Mouse (Mus musculus): Measurements from ENCODE around the gene Fbrsl1. TPM values are rescaled to one million over a fixed set of nuclear protein-coding genes. Genes with fewer than 3 reads are reported as not detected.

Gene Fbrsl1
- polyA plus RNA-seq, 1 experiment from 2014 or later: 17.5 TPM

DNA sequence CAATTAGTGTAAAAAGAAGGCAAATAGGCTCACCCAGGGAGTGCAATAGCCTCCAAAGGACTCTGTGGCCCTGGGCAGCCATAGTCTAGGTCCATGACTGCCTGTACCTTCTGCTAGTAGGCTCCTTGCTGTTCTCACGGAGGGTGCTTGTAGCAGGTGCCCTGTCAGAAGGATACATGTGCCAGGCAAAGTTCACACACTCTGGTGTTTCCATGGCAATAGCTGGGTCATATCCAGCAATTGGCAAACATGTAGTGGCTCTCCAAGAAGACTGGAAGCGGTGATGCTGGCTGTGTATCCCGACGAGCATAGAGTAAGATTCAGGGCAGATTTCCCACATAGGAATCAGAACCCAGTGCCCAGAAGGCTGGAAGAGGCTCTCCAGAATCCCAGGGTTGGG is 20.0 kb upstream of the Fbrsl1 start:
- DNase-seq (ENCODE audit: low spot score) (no peak), ATAC-seq (ENCODE audit: low FRiP score) (no peak)
- H3K4me3 ChIP-seq (ENCODE audit: low read depth, low read length): no peak overlapping the region
- H3K27ac ChIP-seq (ENCODE audit: low read depth, low read length): no peak overlapping the region
- H3K9ac ChIP-seq (ENCODE audit: low read depth, low read length): no peak overlapping the region
- H3K9me3 ChIP-seq (ENCODE audit: control insufficient read depth, low read length): no peaks in the 10 kb centered on the region
- no peak overlapping the region for H3K4me2 ChIP-seq (replicated peaks; ENCODE audit: low read depth, low read length)
- 87% methylated on average over 4 of the region's 4 CpGs for WGBS
- no peaks in the 10 kb centered on the region for H3K27me3 ChIP-seq (ENCODE audit: control insufficient read depth, insufficient read depth, low read length)
- 0 out of 2 replicates have a peak, but pooled peaks cover 6% of the 10 kb centered on the region for H3K4me1 ChIP-seq (replicated peaks; ENCODE audit: control insufficient read depth, insufficient read depth, low read length)
- H3K36me3 ChIP-seq (ENCODE audit: control insufficient read depth, insufficient read depth, low read length): no peaks in the 10 kb centered on the region

DNA sequence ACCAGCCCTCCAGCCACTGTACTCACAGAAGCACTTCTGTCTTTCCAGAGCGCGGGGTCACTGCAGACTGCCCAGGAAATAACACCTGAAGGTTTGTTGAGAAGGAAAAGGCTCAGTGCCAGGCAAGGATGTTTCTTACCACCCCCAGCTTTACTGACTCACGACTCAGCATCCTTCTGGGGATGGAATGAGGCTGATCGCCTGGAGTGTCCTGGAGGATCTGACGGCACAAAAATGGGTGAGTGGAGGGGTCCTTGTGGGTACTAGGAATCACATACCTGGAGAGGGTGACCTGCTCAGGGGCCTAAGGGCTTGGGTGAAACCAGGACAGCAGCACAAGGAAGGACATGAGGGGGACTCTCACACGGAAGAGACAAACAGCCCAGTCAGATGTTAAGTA is 19.4 kb upstream of the Fbrsl1 start:
- Histone ChIP-seq H3K9me3 (ENCODE audit: control insufficient read depth, low read length) (no peaks in the 10 kb centered on the region), H3K4me2 (replicated peaks; ENCODE audit: low read depth, low read length) (no peak overlapping the region), H3K27me3 (ENCODE audit: control insufficient read depth, insufficient read depth, low read length) (no peaks in the 10 kb centered on the region), H3K27ac (ENCODE audit: low read depth, low read length) (no peak overlapping the region), H3K36me3 (ENCODE audit: control insufficient read depth, insufficient read depth, low read length) (no peaks in the 10 kb centered on the region), H3K9ac (ENCODE audit: low read depth, low read length) (no peak overlapping the region), H3K4me1 (replicated peaks; ENCODE audit: control insufficient read depth, insufficient read depth, low read length) (0 out of 2 replicates have a peak, but pooled peaks cover 6% of the 10 kb centered on the region), H3K4me3 (ENCODE audit: low read depth, low read length) (no peak overlapping the region)
- no peak for DNase-seq (ENCODE audit: low spot score)
- ATAC-seq (ENCODE audit: low FRiP score): no peak
- 76% methylated on average over 6 of the region's 6 CpGs for WGBS

DNA sequence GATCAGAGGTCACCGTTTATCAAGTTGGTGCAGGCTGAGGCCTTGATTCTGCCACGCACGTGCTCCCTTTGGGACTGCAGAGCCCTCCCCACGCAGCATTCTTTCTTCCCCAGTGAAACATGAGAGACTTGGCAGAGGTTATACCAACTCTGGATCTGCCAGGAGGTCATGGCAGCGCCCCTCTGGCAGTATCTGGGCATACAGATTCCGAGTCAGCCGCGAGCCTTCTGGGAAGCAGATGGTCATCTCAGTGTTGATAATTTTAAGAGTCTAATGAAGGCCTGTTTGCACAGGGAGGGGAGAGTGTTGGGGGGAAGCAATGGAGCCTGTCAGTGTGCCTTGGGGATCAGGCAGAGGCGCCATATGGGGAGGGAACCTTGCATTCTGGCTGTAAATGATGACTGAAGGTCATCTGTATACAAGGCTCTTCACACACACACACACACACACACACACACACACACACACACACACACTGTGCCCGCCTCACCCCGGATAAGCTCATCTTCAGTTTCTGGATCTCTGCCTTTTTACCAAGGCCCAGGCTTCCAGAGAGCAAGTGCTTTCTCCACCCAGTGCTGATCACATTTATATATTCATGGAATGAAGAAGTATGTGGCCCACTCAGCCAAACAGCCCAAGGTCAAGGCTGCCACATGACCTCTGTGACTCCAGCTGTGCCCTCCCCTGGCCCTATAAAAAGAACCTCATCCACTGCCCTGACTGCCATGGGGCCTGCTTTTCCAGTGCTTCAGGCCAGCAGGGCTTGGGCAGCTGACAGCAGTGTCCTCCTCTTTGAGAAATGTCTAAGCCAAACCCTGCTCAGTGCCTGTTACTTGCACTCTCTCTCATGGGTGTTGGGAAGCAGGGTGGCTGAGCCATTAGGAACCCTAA is 18.5 kb upstream of the Fbrsl1 start:
- Histone ChIP-seq H3K4me3 (ENCODE audit: low read depth, low read length) (no peak overlapping the region), H3K27me3 (ENCODE audit: control insufficient read depth, insufficient read depth, low read length) (no peaks in the 10 kb centered on the region), H3K9ac (ENCODE audit: low read depth, low read length) (no peak overlapping the region), H3K9me3 (ENCODE audit: control insufficient read depth, low read length) (no peaks in the 10 kb centered on the region), H3K4me2 (replicated peaks; ENCODE audit: low read depth, low read length) (no peak overlapping the region), H3K4me1 (replicated peaks; ENCODE audit: control insufficient read depth, insufficient read depth, low read length) (0 out of 2 replicates have a peak, but pooled peaks cover 3% of the 10 kb centered on the region), H3K36me3 (ENCODE audit: control insufficient read depth, insufficient read depth, low read length) (no peaks in the 10 kb centered on the region), H3K27ac (ENCODE audit: low read depth, low read length) (peak overlapping the region; percentile 9; the same call in 1 of the 2 replicates)
- ATAC-seq (ENCODE audit: low FRiP score) (peak; percentile 63), DNase-seq (ENCODE audit: low spot score) (peak; percentile 20)
- 60% methylated on average over 11 of the region's 11 CpGs for WGBS

DNA sequence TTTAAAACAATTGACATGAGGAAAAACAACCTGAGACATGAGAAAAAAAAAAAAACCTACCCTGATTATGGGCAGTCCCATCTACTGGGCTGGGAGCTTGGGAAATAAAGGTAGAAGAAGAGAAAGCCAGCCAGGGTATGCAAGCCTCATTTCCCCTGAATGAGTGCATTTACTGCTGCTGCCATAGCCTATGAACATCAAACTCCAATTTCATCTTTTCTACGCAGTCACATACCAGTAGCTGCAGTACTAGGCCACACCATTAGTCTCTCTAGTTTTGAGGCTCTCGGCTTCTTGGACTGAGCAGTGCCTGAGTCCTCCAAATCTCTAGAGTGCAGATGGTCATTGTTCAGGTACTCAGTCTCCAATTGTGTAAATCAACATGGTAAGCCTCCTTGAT is 14.3 kb upstream of the Fbrsl1 start:
- 89% methylated on average over 2 of the region's 2 CpGs for WGBS
- Histone ChIP-seq H3K9ac (ENCODE audit: low read depth, low read length) (no peak overlapping the region), H3K27ac (ENCODE audit: low read depth, low read length) (no peak overlapping the region), H3K4me1 (replicated peaks; ENCODE audit: control insufficient read depth, insufficient read depth, low read length) (0 out of 2 replicates have a peak, but pooled peaks cover 3% of the 10 kb centered on the region), H3K27me3 (ENCODE audit: control insufficient read depth, insufficient read depth, low read length) (no peaks in the 10 kb centered on the region), H3K36me3 (ENCODE audit: control insufficient read depth, insufficient read depth, low read length) (no peaks in the 10 kb centered on the region), H3K4me3 (ENCODE audit: low read depth, low read length) (no peak overlapping the region), H3K4me2 (replicated peaks; ENCODE audit: low read depth, low read length) (no peak overlapping the region), H3K9me3 (ENCODE audit: control insufficient read depth, low read length) (no peaks in the 10 kb centered on the region)
- DNase-seq (ENCODE audit: low spot score): no peak
- no peak for ATAC-seq (ENCODE audit: low FRiP score)

DNA sequence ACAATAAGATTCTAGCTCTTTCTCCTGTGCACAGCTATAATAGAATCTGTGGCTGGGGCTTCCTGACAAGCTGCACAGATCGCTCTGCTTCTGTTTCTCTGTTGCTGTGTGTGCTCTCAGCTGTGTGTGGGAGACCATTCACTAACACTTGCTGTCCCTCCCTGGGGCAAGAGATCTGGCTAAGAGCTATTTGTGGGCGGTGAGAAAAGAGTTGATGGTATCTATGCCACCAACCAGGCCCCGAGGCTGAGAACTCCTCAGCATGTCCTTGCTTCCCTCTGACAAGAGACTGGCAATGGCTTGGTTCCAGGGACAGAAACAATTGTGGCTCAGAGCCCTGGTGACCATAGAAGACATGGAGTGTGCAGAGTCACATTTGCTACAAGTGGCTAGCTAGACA is 10.6 kb upstream of the Fbrsl1 start:
- ATAC-seq (ENCODE audit: low FRiP score) (no peak), DNase-seq (ENCODE audit: low spot score) (no peak)
- Histone ChIP-seq H3K4me3 (ENCODE audit: low read depth, low read length) (no peak overlapping the region), H3K27me3 (ENCODE audit: control insufficient read depth, insufficient read depth, low read length) (no peaks in the 10 kb centered on the region), H3K4me2 (replicated peaks; ENCODE audit: low read depth, low read length) (no peak overlapping the region), H3K9ac (ENCODE audit: low read depth, low read length) (no peak overlapping the region), H3K36me3 (ENCODE audit: control insufficient read depth, insufficient read depth, low read length) (no peaks in the 10 kb centered on the region), H3K9me3 (ENCODE audit: control insufficient read depth, low read length) (no peaks in the 10 kb centered on the region), H3K4me1 (replicated peaks; ENCODE audit: control insufficient read depth, insufficient read depth, low read length) (no peaks in the 10 kb centered on the region), H3K27ac (ENCODE audit: low read depth, low read length) (no peak overlapping the region)
- WGBS: 74% methylated on average over 3 of the region's 3 CpGs

DNA sequence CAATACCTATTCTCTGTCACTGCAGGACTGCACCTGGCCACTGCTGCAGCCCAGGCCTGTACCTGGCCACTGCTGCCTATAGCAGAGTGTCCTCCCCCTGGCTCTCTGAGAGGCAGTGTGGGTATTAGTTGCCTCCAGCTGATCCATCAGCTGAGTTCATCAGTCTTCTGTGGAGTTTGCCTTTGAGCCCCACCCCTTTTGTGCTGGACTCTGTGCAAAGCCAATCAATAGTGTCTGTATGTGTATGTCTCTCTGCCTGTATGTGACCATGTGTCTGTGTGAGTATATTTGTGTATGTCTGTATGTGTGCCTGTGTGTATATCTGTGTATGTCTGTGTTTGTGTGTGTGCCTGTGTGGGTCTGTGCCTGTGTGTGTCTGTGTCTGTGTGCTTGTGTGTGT is 7.0 kb upstream of the Fbrsl1 start:
- Histone ChIP-seq H3K36me3 (ENCODE audit: control insufficient read depth, insufficient read depth, low read length) (no peaks in the 10 kb centered on the region), H3K4me3 (ENCODE audit: low read depth, low read length) (no peak overlapping the region), H3K4me2 (replicated peaks; ENCODE audit: low read depth, low read length) (no peak overlapping the region), H3K27ac (ENCODE audit: low read depth, low read length) (no peak overlapping the region), H3K4me1 (replicated peaks; ENCODE audit: control insufficient read depth, insufficient read depth, low read length) (no peaks in the 10 kb centered on the region), H3K27me3 (ENCODE audit: control insufficient read depth, insufficient read depth, low read length) (no peaks in the 10 kb centered on the region), H3K9ac (ENCODE audit: low read depth, low read length) (no peak overlapping the region), H3K9me3 (ENCODE audit: control insufficient read depth, low read length) (no peaks in the 10 kb centered on the region)
- ATAC-seq (ENCODE audit: low FRiP score): no peak
- no peak for DNase-seq (ENCODE audit: low spot score)

DNA sequence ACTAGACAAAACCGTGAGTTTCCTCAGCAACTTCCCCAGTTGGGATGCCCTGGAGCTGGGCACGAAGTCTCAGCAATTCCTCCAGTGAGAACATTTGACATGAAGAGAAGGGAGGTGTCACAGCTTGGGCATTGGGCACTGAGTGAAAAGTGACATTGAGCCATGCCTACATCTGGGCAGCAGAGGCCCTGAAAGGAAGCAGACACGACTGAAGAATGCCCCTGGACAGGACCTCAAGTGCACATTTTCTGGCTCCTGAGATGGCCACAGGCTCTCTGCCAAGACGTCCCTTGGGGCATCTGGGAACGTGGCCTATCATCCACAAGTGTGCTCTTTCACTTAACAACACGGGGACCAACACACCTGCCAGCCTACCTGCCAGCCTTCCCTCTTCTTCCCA is 991 bp upstream of the Fbrsl1 start:
- Histone ChIP-seq H3K27ac (ENCODE audit: low read depth, low read length) (no peak overlapping the region), H3K9ac (ENCODE audit: low read depth, low read length) (no peak overlapping the region), H3K4me3 (ENCODE audit: low read depth, low read length) (no peak overlapping the region; the same call in 1 of the 2 replicates), H3K4me1 (replicated peaks; ENCODE audit: control insufficient read depth, insufficient read depth, low read length) (no peaks in the 10 kb centered on the region), H3K4me2 (replicated peaks; ENCODE audit: low read depth, low read length) (peak overlapping the region; percentile 97; the same call in 1 of the 2 replicates), H3K36me3 (ENCODE audit: control insufficient read depth, insufficient read depth, low read length) (no peaks in the 10 kb centered on the region), H3K27me3 (ENCODE audit: control insufficient read depth, insufficient read depth, low read length) (no peaks in the 10 kb centered on the region), H3K9me3 (ENCODE audit: control insufficient read depth, low read length) (no peaks in the 10 kb centered on the region)
- ATAC-seq (ENCODE audit: low FRiP score) (no peak), DNase-seq (ENCODE audit: low spot score) (no peak)
- WGBS: 52% methylated on average over 6 of the region's 6 CpGs

DNA sequence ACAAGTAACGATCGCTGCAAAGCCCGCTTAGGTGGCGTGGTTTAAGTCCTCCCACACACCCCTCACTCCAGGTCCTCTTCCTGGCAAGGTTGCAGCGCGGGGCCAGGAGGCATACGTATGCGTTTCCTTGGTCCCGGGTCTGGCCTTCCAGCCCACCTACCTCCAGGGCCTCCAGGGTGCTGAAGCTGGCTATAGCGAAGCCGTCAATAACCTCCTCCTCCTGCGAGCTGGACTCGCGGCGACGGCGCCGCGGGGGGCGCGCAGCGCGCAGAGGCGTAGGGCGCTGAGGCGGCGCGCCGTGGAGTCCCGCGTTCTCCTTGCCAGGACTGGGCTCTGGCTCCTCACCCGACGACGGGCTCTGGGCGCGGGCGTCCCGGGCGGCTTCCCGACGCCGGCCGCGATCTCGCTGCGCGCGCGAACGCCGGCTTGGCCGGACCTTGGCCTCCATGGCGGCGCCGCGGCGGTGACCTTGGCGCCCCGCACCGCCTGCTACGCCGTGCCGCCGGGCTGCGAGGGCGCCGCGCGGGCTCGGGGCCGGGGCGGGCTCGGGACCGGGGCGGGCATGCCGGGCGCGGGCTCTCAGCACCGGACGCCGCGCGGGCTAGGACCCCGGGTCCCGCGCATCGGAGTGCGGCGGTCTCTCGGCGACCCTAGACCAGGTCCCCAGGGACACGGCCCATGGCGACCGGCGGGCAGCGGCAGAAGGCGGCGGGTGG is 425 bp downstream of the Fbrsl1 start:
- H3K4me2 ChIP-seq (replicated peaks; ENCODE audit: low read depth, low read length): peak overlapping the region; percentile 97
- no peaks in the 10 kb centered on the region for H3K27me3 ChIP-seq (ENCODE audit: control insufficient read depth, insufficient read depth, low read length)
- DNase-seq (ENCODE audit: low spot score) (peak; percentile 59), ATAC-seq (ENCODE audit: low FRiP score) (peak; percentile 33)
- H3K4me3 ChIP-seq (ENCODE audit: low read depth, low read length): peak overlapping the region; percentile 94
- 1% methylated on average over 65 of the region's 98 CpGs for WGBS
- peak overlapping the region; percentile 85 for H3K9ac ChIP-seq (ENCODE audit: low read depth, low read length)
- H3K9me3 ChIP-seq (ENCODE audit: control insufficient read depth, low read length): no peaks in the 10 kb centered on the region
- H3K36me3 ChIP-seq (ENCODE audit: control insufficient read depth, insufficient read depth, low read length): no peaks in the 10 kb centered on the region
- H3K4me1 ChIP-seq (replicated peaks; ENCODE audit: control insufficient read depth, insufficient read depth, low read length): no peaks in the 10 kb centered on the region
- H3K27ac ChIP-seq (ENCODE audit: low read depth, low read length): peak overlapping the region; percentile 74

All from hindbrain, embryonic 11.5 days (tissue).